Mouse (Mus musculus): ENCODE measurements around the gene Grm5. TPM values are rescaled to one million over a fixed set of nuclear protein-coding genes. Genes with fewer than 3 reads are reported as not detected.

Gene Grm5
- polyA plus RNA-seq, 1 experiment from 2014 or later: not detected

DNA sequence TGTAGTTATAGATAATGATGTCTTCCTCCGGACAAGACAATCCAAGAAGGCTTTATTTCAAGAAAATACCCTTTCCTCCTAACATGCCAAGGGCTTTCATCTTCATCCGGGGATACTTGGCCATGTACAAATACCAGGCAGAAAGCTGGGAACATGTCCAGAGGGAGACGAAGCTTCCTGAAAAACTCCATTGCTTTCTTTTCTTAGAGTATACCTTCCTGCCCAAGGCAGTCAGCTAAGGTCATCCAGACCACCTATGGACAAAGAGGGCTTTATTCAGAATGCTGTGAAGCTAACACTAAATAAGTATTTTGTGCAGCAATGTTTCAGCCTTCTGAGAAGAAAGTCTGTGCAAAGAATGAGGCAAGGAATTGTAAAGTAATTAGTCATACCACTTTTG lies 178.4 kb downstream of the Grm5 start:
- no peaks in the 10 kb centered on the region for H3K79me2 ChIP-seq (ENCODE audit: inconsistent target)
- H3K36me3 ChIP-seq (ENCODE audit: inconsistent target): no peaks in the 10 kb centered on the region
- no peak overlapping the region for H3K4me3 ChIP-seq (ENCODE audit: inconsistent target)
- H3K27ac ChIP-seq: no peak overlapping the region
- WGBS (ENCODE audit: missing documents): 77% methylated on average over 3 of the region's 3 CpGs

DNA sequence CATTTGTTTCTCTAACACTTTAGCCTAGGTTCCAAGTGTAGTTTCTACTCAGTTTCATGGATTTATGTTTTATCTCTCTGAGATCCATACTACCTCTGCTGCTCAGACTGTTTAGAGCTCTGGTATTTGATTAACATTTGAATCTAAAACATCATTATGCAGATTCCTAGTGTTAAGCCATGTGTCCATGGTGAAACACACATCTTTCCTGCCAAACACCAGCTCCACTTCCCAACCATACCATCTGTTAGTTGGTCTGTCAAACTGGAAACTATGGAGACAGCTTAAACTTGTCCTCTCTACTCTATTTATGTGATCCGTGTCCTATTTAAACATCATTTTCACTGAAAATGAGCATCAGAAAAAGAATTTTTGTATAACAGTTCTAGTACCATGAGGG lies 203.6 kb downstream of the Grm5 start:
- 100% methylated on average over 1 of the region's 1 CpGs for WGBS (ENCODE audit: missing documents)
- Histone ChIP-seq H3K79me2 (ENCODE audit: inconsistent target) (no peaks in the 10 kb centered on the region), H3K4me3 (ENCODE audit: inconsistent target) (no peak overlapping the region), H3K36me3 (ENCODE audit: inconsistent target) (no peaks in the 10 kb centered on the region), H3K27ac (no peak overlapping the region)

DNA sequence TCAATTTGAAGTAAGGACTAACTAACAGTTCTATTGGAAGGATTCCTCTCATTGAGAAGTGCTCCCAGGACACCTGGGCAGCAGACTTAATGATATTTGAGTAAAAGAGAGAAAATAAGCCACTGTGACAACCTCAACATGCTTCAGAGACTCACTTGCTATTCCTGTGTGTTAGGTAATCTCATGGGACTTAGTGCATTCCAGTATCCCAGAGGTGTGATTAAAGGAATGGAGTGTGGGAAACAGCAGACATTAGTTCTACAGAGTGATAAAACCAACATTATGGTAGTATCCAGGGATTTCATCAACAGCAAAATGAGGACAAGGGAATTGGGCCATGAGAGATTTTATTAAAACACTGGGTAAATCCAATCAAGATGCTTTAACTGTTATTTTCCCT lies 205.0 kb downstream of the Grm5 start:
- Histone ChIP-seq H3K36me3 (ENCODE audit: inconsistent target) (no peaks in the 10 kb centered on the region), H3K79me2 (ENCODE audit: inconsistent target) (no peaks in the 10 kb centered on the region), H3K4me3 (ENCODE audit: inconsistent target) (no peak overlapping the region), H3K27ac (no peak overlapping the region)

DNA sequence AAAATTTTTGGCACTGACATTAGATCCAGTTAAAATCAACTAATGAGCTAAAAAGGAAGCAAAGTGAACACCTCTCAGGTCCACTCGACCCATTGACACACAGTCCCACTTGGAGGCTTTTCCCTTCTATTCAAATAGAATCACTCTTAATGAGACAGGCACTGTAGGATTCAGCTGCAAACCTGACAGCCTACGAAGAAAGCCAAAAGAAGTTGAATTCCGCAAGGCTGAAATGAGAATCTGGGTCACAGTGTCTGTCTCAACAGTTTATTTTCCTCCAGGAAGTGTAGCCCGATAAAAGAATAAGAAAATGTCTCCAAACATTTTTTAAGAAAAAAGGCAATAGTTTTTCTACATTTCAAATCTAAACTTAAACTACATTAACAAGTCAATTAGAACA lies 209.9 kb downstream of the Grm5 start:
- WGBS (ENCODE audit: missing documents): 90% methylated on average over 4 of the region's 4 CpGs
- no peak overlapping the region for H3K4me3 ChIP-seq (ENCODE audit: inconsistent target)
- no peaks in the 10 kb centered on the region for H3K36me3 ChIP-seq (ENCODE audit: inconsistent target)
- H3K79me2 ChIP-seq (ENCODE audit: inconsistent target): no peaks in the 10 kb centered on the region
- H3K27ac ChIP-seq: no peak overlapping the region

DNA sequence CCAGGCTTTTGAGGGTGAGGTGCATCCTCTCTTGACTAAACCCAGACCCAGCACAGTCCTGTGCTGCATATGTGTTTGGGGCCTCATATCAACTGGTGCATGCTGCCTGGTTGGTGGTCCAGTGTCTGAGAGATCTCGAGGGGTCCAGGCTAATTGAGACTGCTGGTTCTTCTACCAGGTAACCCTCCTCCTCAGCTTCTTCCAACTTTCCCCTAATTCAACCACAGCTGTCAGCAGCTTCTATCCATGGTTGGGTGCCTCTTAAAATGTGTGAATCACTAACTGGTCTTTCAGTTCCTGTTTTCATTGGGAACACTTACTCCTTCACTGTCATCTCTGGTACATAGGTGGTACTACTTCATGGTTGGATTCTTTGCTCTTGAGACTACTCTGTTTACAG lies 240.9 kb downstream of the Grm5 start:
- Histone ChIP-seq H3K36me3 (ENCODE audit: inconsistent target) (no peaks in the 10 kb centered on the region), H3K27ac (no peak overlapping the region), H3K79me2 (ENCODE audit: inconsistent target) (no peaks in the 10 kb centered on the region), H3K4me3 (ENCODE audit: inconsistent target) (no peak overlapping the region)
- 50% methylated on average over 1 of the region's 1 CpGs for WGBS (ENCODE audit: missing documents)

DNA sequence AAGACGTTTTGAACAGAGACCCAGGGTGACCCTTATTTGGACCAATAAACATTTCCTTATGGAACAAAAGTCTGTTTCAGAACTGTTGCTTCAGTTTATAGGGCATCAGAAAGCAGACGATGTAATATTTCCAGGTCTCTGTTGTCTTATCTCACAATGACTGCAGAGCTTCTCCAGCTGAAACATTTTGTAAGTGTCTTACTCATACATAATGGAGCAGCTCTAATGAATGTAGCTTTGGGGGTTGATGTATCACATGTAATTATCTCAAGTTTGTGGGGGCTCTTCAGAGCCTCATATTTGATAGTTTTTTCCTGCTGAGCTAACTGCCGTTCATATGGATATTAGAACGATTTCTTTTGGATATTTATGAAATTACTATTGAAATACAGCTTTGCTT lies 250.7 kb downstream of the Grm5 start:
- WGBS (ENCODE audit: missing documents): 81% methylated on average over 4 of the region's 4 CpGs
- H3K4me3 ChIP-seq (ENCODE audit: inconsistent target): no peak overlapping the region
- H3K79me2 ChIP-seq (ENCODE audit: inconsistent target): no peaks in the 10 kb centered on the region
- no peak overlapping the region for H3K27ac ChIP-seq
- H3K36me3 ChIP-seq (ENCODE audit: inconsistent target): no peaks in the 10 kb centered on the region

DNA sequence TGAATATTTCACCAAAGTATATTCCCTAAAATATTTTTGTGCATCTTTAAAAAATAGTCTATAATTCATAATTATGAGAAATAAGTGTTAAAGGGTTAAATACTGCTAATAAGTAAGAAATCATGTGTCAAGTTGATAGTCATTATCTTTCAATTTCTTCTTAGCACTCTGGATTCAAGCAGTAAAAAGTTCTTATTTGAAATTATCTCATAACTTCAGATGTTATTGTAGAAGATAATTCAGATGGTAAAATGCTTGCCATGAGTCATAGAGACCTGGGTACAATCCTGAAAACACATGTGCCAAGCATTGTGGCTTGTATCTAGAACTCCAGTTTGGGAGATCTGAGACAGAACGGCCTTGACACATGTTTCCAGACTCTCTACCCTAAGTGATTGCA lies 254.6 kb downstream of the Grm5 start:
- Histone ChIP-seq H3K79me2 (ENCODE audit: inconsistent target) (no peaks in the 10 kb centered on the region), H3K4me3 (ENCODE audit: inconsistent target) (no peak overlapping the region), H3K27ac (no peak overlapping the region), H3K36me3 (ENCODE audit: inconsistent target) (no peaks in the 10 kb centered on the region)
- WGBS (ENCODE audit: missing documents): 100% methylated on average over 1 of the region's 1 CpGs

DNA sequence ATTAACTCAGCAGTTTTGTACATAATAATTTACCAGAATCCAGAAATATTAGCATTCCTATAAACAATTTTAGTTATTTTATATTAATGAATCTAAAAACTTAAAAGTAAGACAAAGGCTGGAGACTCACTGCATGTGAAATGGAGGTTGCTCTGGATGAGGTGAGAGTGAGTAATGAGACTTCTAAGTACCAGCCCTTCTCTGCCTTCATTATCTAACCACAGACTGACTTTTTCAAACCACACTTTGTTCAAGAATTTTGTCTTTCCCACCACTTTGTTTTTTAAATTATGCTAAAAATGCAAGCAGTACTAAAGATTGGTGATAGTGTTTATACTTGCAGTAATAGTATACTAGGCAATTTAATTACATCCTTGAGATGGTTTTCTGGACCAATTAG lies 259.5 kb downstream of the Grm5 start:
- no peaks in the 10 kb centered on the region for H3K36me3 ChIP-seq (ENCODE audit: inconsistent target)
- no peak overlapping the region for H3K27ac ChIP-seq
- H3K79me2 ChIP-seq (ENCODE audit: inconsistent target): no peaks in the 10 kb centered on the region
- H3K4me3 ChIP-seq (ENCODE audit: inconsistent target): no peak overlapping the region

DNA sequence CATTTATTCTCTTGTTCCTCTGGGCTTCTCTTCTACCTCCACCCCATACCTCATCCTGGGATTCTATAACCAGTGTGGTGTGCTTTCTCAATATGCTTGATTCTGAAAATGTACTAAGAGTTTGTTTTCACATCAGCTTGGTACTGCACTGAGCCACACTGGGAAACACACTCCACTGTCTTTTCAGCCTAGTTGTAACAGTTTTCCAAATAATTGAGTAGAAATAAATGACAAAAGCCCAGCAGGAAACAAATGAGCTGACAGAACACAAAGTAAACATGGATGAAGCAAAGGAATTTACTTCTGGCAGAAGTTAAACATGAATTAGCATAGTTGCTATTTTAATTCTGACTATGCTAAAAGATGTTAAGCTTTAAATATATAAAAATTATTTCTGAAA lies 262.1 kb downstream of the Grm5 start:
- Histone ChIP-seq H3K79me2 (ENCODE audit: inconsistent target) (no peaks in the 10 kb centered on the region), H3K27ac (no peak overlapping the region), H3K36me3 (ENCODE audit: inconsistent target) (no peaks in the 10 kb centered on the region), H3K4me3 (ENCODE audit: inconsistent target) (no peak overlapping the region)

DNA sequence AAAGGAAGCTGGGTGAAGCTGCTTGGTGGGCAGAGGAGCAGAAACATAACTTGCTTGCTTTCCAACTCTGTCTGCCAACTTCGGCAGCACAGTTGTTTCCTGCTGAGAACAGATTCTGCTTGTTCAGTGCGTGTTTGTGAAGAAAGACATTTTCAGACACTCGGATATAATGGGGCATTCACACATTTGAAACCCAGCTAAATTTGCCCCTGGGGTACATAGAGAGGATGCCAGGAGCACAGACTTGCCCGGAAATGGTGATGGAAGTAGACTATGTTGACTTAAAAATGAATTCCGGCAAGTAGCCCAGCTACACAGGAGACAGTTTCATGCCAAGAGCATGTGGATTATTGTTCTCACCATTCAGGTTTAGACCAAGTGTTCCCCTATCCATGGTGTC lies 342.0 kb downstream of the Grm5 start:
- WGBS (ENCODE audit: missing documents): 18% methylated on average over 4 of the region's 5 CpGs
- no peak overlapping the region for H3K4me3 ChIP-seq (ENCODE audit: inconsistent target)
- peak overlapping the region; percentile 22 for H3K27ac ChIP-seq
- H3K79me2 ChIP-seq (ENCODE audit: inconsistent target): no peaks in the 10 kb centered on the region
- no peaks in the 10 kb centered on the region for H3K36me3 ChIP-seq (ENCODE audit: inconsistent target)

DNA sequence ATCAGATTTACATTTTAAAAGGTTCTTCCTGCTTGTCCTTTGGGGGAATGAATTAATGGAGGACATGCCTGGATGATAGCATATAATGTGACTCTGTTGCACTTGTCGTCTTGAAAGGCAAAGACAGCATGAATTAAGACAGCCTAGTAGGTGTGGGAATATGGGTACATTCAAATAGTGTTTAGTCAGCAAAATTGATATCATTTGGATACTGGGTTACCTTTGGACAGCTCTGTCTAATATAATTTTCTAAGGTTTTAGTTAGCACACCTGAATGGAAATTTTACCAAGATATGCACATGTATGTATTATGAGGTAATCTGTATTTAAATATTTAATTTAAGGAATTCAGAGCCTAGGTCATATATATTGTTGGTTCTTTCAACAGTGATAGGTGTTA lies 353.4 kb downstream of the Grm5 start:
- WGBS (ENCODE audit: missing documents): 90% methylated on average over 1 of the region's 1 CpGs
- Histone ChIP-seq H3K79me2 (ENCODE audit: inconsistent target) (no peaks in the 10 kb centered on the region), H3K36me3 (ENCODE audit: inconsistent target) (no peaks in the 10 kb centered on the region), H3K4me3 (ENCODE audit: inconsistent target) (no peak overlapping the region), H3K27ac (no peak overlapping the region)

DNA sequence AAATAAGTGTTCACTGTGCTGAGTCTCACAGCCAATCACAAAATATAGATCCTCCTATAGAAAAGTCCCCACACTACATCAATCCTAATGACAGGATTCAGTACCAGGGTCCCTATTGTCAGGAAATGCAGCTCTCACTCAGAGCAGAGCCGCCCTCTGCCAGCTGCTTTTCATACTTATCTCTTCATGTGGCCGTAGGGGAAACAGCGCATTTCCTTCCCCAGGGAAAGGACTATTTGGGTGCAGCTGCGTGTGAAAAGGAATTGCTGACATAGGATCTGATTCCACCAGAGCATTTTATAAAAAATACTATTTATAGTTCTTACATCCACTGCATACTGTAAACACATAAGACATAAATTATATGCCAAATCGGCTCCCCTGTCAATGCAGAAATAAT lies 354.3 kb downstream of the Grm5 start:
- Histone ChIP-seq H3K27ac (no peak overlapping the region), H3K79me2 (ENCODE audit: inconsistent target) (no peaks in the 10 kb centered on the region), H3K4me3 (ENCODE audit: inconsistent target) (no peak overlapping the region), H3K36me3 (ENCODE audit: inconsistent target) (no peaks in the 10 kb centered on the region)
- 12% methylated on average over 5 of the region's 5 CpGs for WGBS (ENCODE audit: missing documents)

DNA sequence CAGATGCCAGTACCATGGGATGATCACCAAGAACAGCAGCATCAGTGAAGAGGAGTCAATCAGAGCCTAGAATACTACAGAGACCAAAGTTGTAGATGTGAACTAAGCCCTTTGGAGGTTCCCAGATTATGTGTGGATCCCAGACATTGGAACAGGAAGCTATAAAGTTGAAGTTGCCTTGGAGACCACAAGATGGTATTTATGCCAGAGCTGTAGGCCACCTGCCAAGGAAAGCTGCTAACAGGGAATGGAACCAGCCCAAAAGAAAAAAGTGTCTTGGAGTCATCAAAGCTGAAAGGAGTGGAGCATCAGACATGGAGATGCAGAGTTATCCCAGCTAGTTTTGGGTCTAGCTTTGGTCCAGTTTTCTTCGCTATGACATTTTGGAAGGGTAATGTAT lies 366.2 kb downstream of the Grm5 start:
- Histone ChIP-seq H3K4me3 (ENCODE audit: inconsistent target) (no peak overlapping the region), H3K27ac (no peak overlapping the region), H3K79me2 (ENCODE audit: inconsistent target) (no peaks in the 10 kb centered on the region), H3K36me3 (ENCODE audit: inconsistent target) (no peaks in the 10 kb centered on the region)
- WGBS (ENCODE audit: missing documents): 92% methylated on average over 1 of the region's 1 CpGs

DNA sequence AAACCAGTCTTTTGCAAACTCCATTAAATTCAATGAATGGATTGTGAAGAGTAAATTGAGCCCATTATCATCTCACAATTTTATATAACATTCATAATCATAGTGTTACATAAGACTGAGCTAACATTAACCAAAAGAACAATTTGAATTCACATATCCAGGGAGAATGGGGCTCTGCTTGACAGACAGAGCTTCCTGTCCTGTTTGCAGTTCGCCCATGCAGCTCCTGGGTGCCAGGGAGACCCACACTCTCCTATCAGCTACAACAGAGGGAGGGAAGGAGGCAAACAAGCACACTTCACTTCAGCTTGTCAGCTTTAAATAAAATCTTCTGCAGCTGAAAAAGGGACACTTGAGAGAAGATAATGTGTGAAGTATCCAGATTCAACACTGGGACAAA lies 389.2 kb downstream of the Grm5 start:
- H3K4me3 ChIP-seq (ENCODE audit: inconsistent target): no peak overlapping the region

DNA sequence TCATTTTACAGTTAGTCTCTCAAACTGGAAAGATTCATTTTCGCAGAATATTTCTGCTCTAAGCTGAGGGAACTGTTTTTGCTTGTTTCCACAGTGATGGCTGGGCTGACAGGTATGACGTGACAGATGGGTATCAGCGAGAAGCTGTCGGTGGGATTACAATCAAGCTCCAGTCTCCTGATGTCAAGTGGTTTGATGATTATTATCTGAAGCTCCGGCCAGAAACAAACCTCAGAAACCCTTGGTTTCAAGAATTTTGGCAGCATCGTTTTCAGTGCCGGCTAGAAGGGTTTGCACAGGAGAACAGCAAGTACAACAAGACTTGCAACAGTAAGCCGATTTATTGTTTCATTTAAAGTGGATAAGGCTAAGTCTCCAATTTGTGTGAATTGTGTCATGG lies 391.1 kb downstream of the Grm5 start:
- WGBS (ENCODE audit: missing documents): 85% methylated on average over 7 of the region's 8 CpGs
- Histone ChIP-seq H3K4me3 (ENCODE audit: inconsistent target) (no peak overlapping the region), H3K36me3 (ENCODE audit: inconsistent target) (no peaks in the 10 kb centered on the region), H3K79me2 (ENCODE audit: inconsistent target) (no peaks in the 10 kb centered on the region), H3K27ac (no peak overlapping the region)

More for the DNA sequence above, 389.2 kb downstream of the Grm5 start:
- Histone ChIP-seq H3K79me2 (ENCODE audit: inconsistent target) (no peaks in the 10 kb centered on the region), H3K27ac (no peak overlapping the region), H3K36me3 (ENCODE audit: inconsistent target) (no peaks in the 10 kb centered on the region)
- WGBS (ENCODE audit: missing documents): 80% methylated on average over 1 of the region's 1 CpGs

DNA sequence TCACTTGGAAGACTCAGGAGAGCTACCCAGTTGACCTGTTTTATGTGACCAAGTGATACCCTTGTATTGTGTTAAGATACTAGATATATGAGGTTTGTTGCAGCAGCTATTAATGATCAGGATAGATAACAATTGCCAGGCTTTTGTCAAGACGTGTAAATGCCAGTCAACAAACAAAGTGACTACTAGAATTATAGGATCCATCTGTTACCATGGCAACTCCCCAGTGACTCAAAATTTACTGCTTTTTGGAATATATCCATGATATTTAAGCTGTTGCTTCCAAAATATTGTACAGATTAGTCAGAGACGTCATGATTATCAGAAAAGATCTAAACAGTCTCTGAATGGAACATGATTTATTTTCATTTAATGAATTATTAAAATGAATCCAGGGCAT lies 399.5 kb downstream of the Grm5 start:
- Histone ChIP-seq H3K36me3 (ENCODE audit: inconsistent target) (no peaks in the 10 kb centered on the region), H3K79me2 (ENCODE audit: inconsistent target) (no peaks in the 10 kb centered on the region), H3K27ac (no peak overlapping the region), H3K4me3 (ENCODE audit: inconsistent target) (no peak overlapping the region)
- WGBS (ENCODE audit: missing documents): 94% methylated on average over 2 of the region's 2 CpGs

DNA sequence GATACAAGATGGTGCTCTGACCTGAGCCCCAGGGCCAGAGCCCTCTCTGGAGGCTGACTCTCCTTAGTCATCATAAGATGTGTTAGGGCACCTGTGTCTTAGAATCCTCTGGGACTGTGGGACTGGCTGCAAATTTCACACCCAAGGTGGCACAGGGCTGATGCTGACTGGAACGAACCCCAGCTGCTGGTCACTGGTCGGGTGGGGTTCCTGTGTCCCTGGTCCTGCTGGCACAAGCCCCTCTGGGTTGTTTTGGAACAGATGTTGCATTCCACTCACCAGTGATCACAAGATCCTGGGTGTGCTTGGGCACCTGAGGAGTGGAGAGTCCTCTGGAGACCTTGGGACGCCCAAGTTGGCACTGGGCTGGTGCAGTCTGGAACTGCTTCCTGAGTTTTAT lies 430.5 kb downstream of the Grm5 start:
- Histone ChIP-seq H3K79me2 (ENCODE audit: inconsistent target) (no peaks in the 10 kb centered on the region), H3K36me3 (ENCODE audit: inconsistent target) (no peaks in the 10 kb centered on the region), H3K4me3 (ENCODE audit: inconsistent target) (no peak overlapping the region), H3K27ac (no peak overlapping the region)
- WGBS (ENCODE audit: missing documents): 95% methylated on average over 3 of the region's 3 CpGs
